Mouse (Mus musculus) kidney, postnatal 0 days (tissue): ENCODE data around the gene Cog7. TPM values are rescaled to one million over a fixed set of nuclear protein-coding genes. Genes with fewer than 3 reads are reported as not detected.

Experiments
- ATAC-seq: fragments of 200-750 bp; cut with Nextera tagmentation; replicated peaks from 2 replicates; pipeline ENCODE4 v1.8.0; 2017; ENCODE audit warnings: low read depth, moderate number of reproducible peaks, moderate TSS enrichment, moderate library complexity; ENCODE audit not compliant: low FRiP score
- DNase-seq: peaks from one replicate; pipeline ENCODE4 v3.0.0-alpha.2; 2016; ENCODE audit warnings: low spot score
- H3K27ac ChIP-seq: fragments of 300-500 bp; sonication (generic); 2 replicates; pipeline ENCODE4 v1.5.1; 2014; ENCODE audit warnings: mild to moderate bottlenecking
- H3K27me3 ChIP-seq: fragments of 300-500 bp; sonication (generic); 2 replicates; pipeline ENCODE4 v1.6.1; 2014; ENCODE audit warnings: low read length, mixed read lengths; ENCODE audit not compliant: insufficient read depth
- H3K36me3 ChIP-seq: fragments of 300-500 bp; sonication (generic); 2 replicates; pipeline ENCODE4 v1.6.1; 2014; ENCODE audit warnings: low read length, mixed read lengths; ENCODE audit not compliant: insufficient read depth
- H3K4me1 ChIP-seq: fragments of 300-500 bp; sonication (generic); replicated peaks from 2 replicates; pipeline ENCODE4 v1.6.1; 2014; ENCODE audit warnings: antibody characterized with exemption, low read length, mixed read lengths; ENCODE audit not compliant: insufficient read depth
- H3K4me2 ChIP-seq: fragments of 300-500 bp; sonication (generic); 2 replicates; pipeline ENCODE4 v1.6.1; 2014; ENCODE audit warnings: mild to moderate bottlenecking, low read length, moderate library complexity, mixed read lengths
- H3K4me3 ChIP-seq: fragments of 300-500 bp; sonication (generic); replicated peaks from 2 replicates; pipeline ENCODE4 v1.5.1; 2014; ENCODE audit warnings: low read depth, low read length
- H3K9ac ChIP-seq: fragments of 300-500 bp; sonication (generic); 2 replicates; pipeline ENCODE4 v1.6.1; 2014; ENCODE audit warnings: low read depth, low read length
- H3K9me3 ChIP-seq: fragments of 300-500 bp; sonication (generic); replicated peaks from 2 replicates; pipeline ENCODE4 v1.6.1; 2016; ENCODE audit warnings: low read length, inconsistent platforms, mixed read lengths
- CTCF ChIP-seq: IDR thresholded peaks from 2 replicates; pipeline ENCODE4 v1.5.1; 2016; ENCODE audit warnings: antibody characterized with exemption, low read depth, mild to moderate bottlenecking, moderate library complexity
- WGBS: fragments of 180-500 bp; shearing (Covaris S2); extraction: QIAGEN DNeasy Blood & Tissue Kit; methylation state at CpG from one replicate; pipeline ENCODE4 v1.1.7; 2014; 5-methylcytosine and 5-hydroxymethylcytosine counted together
- polyA plus RNA-seq: library from polyadenylated mRNA; unstranded; fragments of >200 nt; fragmentation: Nextera tagmentation; extraction: Ambion mirVana; gene quantifications from 2 replicates; pipeline ENCODE4 v1.2.1, GENCODE M21; 2015

The Cog7 gene
- polyA plus RNA-seq, 1 experiment from 2014 or later: 11.6 TPM

- ATAC-seq (no peak), DNase-seq (peak; percentile 25)
- Histone ChIP-seq H3K4me1 (no peaks in the 10 kb centered on the region), H3K36me3 (no peaks in the 10 kb centered on the region), H3K27ac (no peak overlapping the region), H3K9ac (no peak overlapping the region), H3K4me3 (no peak overlapping the region), H3K9me3 (no peaks in the 10 kb centered on the region), H3K4me2 (no peak overlapping the region), H3K27me3 (no peaks in the 10 kb centered on the region)
- 50% methylated on average over 6 of the region's 6 CpGs for WGBS
- TF ChIP-seq CTCF: no peak
Observed at GRCm38 (mm10) chr7:121913944-121914343, 67.6 kb downstream of the Cog7 start.

DNA sequence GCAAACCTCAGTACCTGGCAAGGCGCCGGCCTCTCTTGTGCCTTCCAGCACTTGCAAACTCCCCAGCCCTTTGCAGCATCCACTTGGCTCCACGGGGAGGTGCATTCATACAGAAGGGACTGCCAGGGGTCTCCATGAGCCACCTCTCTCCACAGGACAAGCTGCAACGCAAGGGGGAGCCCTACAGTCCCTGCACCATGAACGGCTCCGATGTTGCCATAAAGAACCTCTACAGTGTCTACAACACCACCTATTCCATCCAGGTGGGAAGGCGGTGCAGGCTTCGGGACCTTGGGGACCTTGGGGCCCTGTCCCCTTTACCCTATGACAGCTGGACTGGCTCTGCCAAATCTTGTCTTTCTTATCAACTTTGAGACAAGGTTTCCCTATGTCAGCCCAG, 69.3 kb downstream of the Cog7 start:
- 72% methylated on average over 8 of the region's 8 CpGs for WGBS
- H3K9ac ChIP-seq: no peak overlapping the region
- no peak overlapping the region for H3K4me3 ChIP-seq

DNA sequence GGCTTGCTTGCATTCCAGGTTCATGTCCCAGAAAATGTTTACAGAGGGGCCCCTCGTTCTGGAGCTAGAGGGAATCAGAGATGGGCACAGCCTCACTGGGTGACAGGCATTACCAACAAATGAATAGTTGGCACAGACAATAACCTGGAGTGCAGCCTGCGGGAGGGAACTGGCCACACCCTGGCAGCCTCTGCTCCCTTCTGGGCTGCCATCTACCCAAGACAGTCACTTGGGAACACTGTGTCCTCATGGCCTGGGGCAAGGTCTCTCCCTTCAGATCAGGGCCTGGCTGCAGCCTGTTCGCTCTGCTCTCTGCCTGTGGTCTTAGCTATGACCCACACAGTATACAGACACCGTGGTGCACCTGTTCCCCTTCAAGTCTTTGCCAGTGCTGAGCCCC, 74.6 kb downstream of the Cog7 start:
- WGBS: 72% methylated on average over 4 of the region's 4 CpGs
- no peaks in the 10 kb centered on the region for H3K4me1 ChIP-seq
- DNase-seq: no peak
- no peak for ATAC-seq
- H3K27me3 ChIP-seq: no peaks in the 10 kb centered on the region
- H3K4me2 ChIP-seq: no peak overlapping the region
- H3K36me3 ChIP-seq: no peaks in the 10 kb centered on the region
- TF ChIP-seq CTCF: no peak
- no peak overlapping the region for H3K9ac ChIP-seq
- H3K27ac ChIP-seq: no peak overlapping the region
- no peak overlapping the region for H3K4me3 ChIP-seq
- H3K9me3 ChIP-seq: no peaks in the 10 kb centered on the region

More for the DNA sequence above, 69.3 kb downstream of the Cog7 start:
- H3K27ac ChIP-seq: no peak overlapping the region
- no peaks in the 10 kb centered on the region for H3K4me1 ChIP-seq
- peak; percentile 28; the same call in 1 of the 2 replicates for TF ChIP-seq CTCF
- DNase-seq: no peak
- no peaks in the 10 kb centered on the region for H3K36me3 ChIP-seq
- no peaks in the 10 kb centered on the region for H3K9me3 ChIP-seq
- H3K27me3 ChIP-seq: no peaks in the 10 kb centered on the region
- ATAC-seq: no peak
- no peak overlapping the region for H3K4me2 ChIP-seq

GRCm38 (mm10) chr7:121902757-121903411, 78.6 kb downstream of the Cog7 start:
- no peak for TF ChIP-seq CTCF
- DNase-seq (no peak), ATAC-seq (no peak; the same call in 1 of the 2 replicates)
- no peak overlapping the region for H3K27ac ChIP-seq
- no peak overlapping the region for H3K9ac ChIP-seq
- no peak overlapping the region for H3K4me3 ChIP-seq
- H3K27me3 ChIP-seq: no peaks in the 10 kb centered on the region
- H3K4me1 ChIP-seq: no peaks in the 10 kb centered on the region
- no peaks in the 10 kb centered on the region for H3K9me3 ChIP-seq
- WGBS: 59% methylated on average over 8 of the region's 8 CpGs
- H3K4me2 ChIP-seq: no peak overlapping the region
- H3K36me3 ChIP-seq: no peaks in the 10 kb centered on the region

DNA sequence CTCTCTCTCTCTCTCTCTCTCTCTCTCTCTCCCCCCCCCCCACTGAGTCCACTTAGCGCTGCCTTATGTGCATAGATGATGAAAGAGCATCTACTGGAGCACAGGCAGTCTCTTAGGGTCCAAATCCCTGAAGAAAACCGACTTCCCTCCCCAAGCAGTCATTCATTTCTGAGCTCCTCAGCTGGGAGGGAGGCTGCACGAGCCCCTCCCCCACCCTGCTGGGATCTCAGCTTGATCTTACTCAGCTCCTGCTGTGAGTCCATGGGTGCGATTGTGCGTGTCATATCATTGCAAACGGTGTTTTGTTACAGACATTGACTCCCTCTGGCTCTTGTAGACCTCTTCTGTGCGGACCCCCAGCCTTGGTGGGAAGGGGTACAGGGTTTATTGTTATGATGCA, 81.6 kb downstream of the Cog7 start:
- Histone ChIP-seq H3K4me3 (no peak overlapping the region), H3K4me1 (no peaks in the 10 kb centered on the region), H3K36me3 (no peaks in the 10 kb centered on the region), H3K9ac (no peak overlapping the region), H3K9me3 (no peaks in the 10 kb centered on the region), H3K27ac (no peak overlapping the region), H3K4me2 (no peak overlapping the region), H3K27me3 (no peaks in the 10 kb centered on the region)
- WGBS: 15% methylated on average over 7 of the region's 7 CpGs
- no peak for ATAC-seq
- no peak for DNase-seq
- no peak for TF ChIP-seq CTCF

GRCm38 (mm10) chr7:121899311-121899710, 82.2 kb downstream of the Cog7 start:
- Histone ChIP-seq H3K27ac (no peak overlapping the region), H3K36me3 (no peaks in the 10 kb centered on the region), H3K4me3 (no peak overlapping the region), H3K4me1 (no peaks in the 10 kb centered on the region), H3K9me3 (no peaks in the 10 kb centered on the region), H3K9ac (no peak overlapping the region), H3K4me2 (no peak overlapping the region), H3K27me3 (no peaks in the 10 kb centered on the region)
- TF ChIP-seq CTCF: peak; percentile 65
- DNase-seq (no peak), ATAC-seq (no peak)
- WGBS: 9% methylated on average over 14 of the region's 14 CpGs

DNA sequence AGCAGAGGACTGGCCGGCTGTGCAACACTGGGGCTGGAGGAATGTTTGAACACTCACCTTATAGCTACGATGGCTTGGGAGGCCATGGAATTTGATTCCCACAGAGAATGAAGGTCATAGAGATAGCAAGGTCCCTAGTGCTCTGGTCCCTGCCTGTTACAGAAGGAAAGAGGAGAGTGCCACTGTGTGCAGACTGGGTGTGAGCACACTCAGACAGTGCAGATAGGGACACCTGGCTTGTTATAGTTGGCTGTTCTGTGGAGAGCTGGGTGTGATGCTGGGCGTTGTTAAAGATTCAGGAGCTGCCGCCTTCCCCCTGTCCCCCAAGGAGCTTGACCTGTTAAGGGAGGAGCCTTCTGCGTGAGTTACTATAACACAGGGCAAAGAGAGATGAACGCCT, 84.8 kb downstream of the Cog7 start:
- DNase-seq: no peak
- no peak for ATAC-seq
- WGBS: 49% methylated on average over 6 of the region's 6 CpGs

More for the DNA sequence above, 84.8 kb downstream of the Cog7 start:
- H3K4me1 ChIP-seq: no peaks in the 10 kb centered on the region
- TF ChIP-seq CTCF: no peak
- no peak overlapping the region for H3K27ac ChIP-seq
- H3K4me2 ChIP-seq: no peak overlapping the region
- H3K9me3 ChIP-seq: no peaks in the 10 kb centered on the region
- H3K36me3 ChIP-seq: no peaks in the 10 kb centered on the region
- no peak overlapping the region for H3K9ac ChIP-seq
- no peak overlapping the region for H3K4me3 ChIP-seq
- no peaks in the 10 kb centered on the region for H3K27me3 ChIP-seq
